Mouse (Mus musculus): ENCODE data around the gene Zbtb16.

DNA sequence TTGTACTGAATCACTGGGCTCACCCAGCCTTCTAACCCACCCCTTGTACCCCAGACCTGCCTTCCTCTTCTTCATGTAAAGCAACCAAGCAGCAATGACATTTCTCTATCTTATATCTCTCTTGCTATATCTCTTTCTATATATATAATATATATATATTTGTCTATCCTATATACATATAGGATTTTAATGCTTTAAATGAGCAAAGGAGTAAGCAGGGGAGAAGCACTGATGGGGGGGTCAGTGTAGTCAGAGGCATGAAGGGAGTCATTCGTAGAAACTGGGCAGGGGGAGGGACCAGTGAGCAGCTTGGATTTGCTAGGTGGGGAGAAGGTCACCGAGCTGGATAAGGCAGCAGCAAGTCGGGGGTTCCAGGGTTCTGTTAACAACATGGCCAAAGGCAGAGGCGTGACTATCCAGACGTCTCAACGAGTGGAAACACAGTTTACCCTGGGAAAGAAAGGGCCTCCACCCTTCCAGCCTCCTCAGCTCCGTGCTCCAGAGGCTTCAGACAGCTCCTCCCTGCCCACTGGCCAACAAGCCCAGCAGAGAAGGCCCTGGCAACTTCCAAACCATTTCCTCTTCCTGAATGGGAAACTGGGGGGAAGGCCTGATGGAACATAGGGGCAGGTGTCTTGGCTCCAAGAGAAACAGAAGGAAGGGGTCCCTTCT is 182.5 kb downstream of the Zbtb16 start:
- TF ChIP-seq POLR2A (IDR thresholded peaks at IDR 0.05; ENCODE audit: insufficient read depth, low read depth, low read length) (no peak), CTCF (IDR thresholded peaks at IDR 0.05) (no peak), EP300 (IDR thresholded peaks at IDR 0.05; ENCODE audit: insufficient read depth, low read depth, low read length) (no peak)
